Mouse (Mus musculus): Measurements from ENCODE around the gene Arl11.

Gene Arl11

DNA sequence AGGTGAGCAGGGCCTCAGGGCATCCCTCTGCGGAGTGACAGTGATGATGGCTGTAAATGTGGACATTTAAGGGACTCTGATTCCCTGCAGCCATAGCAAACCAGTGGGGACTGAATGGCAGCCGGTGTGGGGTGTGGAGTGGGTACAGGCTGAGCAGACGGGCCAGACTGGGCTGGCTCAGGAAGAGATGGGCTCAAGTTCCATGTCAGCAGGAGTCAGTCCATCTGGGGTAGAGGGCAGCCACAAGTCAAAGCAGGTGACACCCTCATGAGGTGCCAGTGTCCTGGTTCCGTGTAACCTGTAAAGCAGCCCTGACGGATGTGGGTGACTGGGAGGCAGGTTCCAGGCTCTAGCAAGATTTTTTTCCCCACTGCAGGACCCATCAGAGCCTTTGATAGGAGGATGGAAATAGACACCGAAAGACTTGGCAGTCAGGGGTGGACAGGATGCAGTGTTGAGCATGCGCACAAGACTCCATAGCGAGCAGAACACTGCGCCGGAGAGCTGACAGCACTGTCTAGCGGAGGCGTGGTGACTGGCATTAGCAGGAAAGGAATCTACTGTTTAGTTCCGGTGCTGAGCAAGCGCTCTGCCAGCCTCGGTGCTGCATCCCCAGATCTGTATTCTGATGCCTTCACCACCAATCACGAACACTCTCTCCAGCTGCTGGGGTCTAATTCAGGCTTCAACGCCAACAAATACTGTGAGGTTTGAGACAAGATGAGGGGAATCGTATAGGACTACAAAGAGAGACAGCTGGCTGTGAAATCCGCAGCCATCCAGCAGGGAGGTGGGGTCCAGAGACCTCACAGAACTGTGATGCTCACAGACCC lies 18.3 kb downstream of the Arl11 start:
- peak; percentile 23 for DNase-seq (ENCODE audit: low read depth, low spot score)

GRCm38 (mm10) chr14:61330591-61330990 lies 21.0 kb downstream of the Arl11 start:
- no peak for DNase-seq (ENCODE audit: low read depth, low spot score)

DNA sequence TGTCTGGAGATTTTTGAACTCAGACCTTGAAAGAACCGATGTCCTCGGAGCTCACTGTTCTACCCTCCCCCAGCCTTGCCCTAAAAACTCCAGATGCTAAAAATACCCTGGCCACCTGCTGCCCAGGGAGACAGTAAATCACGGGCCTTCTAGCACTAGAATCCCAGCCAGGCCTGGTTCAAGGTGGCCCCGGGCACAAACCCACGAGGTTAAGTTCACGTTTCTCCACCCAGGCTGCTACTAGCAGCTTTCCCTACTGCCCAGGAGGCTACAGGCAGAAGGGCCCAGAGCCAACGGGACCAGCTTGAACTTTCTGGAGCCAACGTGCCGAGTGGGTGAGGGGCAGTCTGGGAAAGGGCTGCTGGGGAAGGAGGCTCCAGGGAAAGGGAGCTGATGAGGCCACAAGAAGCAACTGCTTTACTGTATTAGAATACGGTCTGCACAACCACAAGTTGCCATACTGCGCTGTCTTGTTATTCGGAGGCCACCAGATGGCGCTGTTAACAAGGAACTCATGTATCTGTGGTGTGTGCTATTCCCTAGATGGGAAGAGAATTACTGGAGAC lies 21.5 kb downstream of the Arl11 start:
- DNase-seq (ENCODE audit: low read depth, low spot score): peak; percentile 89

GRCm38 (mm10) chr14:61339381-61339780 lies 29.8 kb downstream of the Arl11 start:
- no peak for DNase-seq (ENCODE audit: low read depth, low spot score)

DNA sequence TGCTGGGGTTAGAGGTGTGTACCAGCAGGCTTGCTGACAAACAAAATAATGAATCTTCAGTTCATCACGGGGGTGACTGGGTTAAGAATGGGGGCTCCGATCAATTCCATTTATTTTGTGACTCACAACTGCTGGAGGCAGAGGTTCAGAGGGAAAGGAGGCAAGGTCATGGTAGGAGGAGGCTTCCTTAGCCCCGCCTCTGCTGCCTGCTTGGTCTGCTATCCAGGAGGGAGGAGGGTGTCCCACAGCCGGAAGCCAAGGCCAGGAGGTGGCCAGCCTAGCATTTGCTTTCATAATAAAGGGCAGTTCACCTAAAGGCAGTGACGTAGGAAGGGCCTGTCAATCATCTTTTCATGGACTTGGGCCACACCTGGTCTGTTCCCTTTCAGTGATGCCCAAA lies 35.0 kb downstream of the Arl11 start:
- no peak for DNase-seq (ENCODE audit: low read depth, low spot score)

DNA sequence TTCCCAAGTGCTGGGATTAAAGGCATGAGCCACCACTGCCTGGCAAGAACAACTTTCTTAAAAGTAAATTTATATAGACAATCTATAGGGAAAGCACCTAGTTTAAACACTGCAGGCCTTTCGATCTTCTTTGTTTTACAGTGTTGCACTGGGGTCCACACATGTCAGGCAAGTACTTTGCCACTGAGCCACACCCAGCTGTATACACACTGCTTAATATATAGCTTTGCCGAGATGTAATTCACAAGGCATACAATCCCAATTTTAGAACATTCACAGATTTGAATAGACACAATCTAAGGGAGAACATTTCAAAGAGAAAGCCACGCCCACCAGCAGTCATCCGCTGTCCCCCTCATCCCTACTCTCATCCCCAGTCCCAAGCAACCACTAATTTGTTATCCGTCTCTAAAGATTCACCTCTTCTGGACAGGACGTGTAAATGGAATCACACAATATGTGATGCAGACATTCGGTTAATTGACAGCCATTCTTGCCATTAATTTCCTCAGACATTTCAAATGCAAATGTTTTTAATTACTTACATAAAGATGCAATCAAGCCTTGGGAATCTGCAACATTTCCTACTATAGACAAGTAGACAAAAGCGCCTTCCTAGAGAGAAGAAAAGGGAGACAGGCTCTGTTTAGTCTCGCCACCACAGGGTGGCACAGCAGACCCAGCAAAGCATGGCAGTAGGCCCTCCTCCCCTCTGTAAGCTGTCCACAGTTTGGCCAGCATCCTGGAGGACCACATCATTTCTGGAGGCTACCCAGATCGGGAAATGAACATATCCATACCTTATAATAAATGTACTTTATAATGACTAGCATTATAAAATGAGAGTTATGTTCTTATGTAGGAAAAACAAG lies 37.5 kb downstream of the Arl11 start:
- DNase-seq (ENCODE audit: low read depth, low spot score): no peak

GRCm38 (mm10) chr14:61349876-61350275 lies 40.3 kb downstream of the Arl11 start:
- DNase-seq (ENCODE audit: low read depth, low spot score): no peak

- no peak for DNase-seq (ENCODE audit: low read depth, low spot score)
Measured at GRCm38 (mm10) chr14:61350808-61351207, 41.3 kb downstream of the Arl11 start.

- DNase-seq (ENCODE audit: low read depth, low spot score): no peak
Measured at GRCm38 (mm10) chr14:61354251-61355235, 45.0 kb downstream of the Arl11 start.

DNA sequence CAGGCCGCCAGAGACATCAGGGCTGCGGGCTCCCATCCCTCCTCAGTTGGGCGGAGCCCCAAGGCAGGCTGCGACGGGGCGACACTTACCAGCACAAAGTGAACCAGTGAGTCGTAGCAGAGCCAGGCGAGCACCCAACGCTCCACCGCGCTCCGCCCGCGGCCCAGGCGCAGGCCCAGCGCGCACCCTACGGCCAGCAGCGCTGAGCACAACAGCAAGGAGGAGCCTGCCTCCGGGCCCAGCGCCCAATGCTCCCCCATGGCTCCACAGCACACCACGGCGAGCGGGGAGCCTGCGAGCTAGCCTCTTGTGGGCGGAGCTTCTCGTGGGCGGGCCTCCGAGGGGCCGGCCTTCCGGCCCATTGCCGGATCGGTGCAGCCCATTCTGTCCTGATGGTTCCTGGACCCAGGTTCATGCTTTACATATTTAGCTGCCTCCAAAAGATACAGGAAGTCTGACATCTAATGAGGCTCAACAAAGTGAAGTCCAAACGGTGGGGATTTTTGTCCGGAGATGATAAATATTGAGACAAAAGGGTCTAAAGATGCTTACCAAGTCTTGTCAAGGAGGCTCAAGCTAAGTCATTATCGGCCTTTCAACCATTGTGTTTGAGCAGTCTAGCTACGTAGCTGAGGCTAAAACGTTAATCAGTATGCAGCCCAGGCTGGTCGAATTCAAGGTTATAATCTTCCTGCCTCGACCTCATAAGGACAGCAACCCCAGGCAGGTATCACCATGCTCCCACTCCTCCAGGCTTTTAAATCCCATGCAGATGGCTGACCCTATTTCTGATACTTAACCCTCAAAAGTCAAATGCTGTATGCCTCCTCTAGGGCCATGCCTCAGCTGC lies 50.8 kb downstream of the Arl11 start, which contains the start of gene Ebpl:
TSS of gene Ebpl (minus strand) at position 309 of the 850 bp plus-strand sequence.
- DNase-seq (ENCODE audit: low read depth, low spot score): peak; percentile 75

DNA sequence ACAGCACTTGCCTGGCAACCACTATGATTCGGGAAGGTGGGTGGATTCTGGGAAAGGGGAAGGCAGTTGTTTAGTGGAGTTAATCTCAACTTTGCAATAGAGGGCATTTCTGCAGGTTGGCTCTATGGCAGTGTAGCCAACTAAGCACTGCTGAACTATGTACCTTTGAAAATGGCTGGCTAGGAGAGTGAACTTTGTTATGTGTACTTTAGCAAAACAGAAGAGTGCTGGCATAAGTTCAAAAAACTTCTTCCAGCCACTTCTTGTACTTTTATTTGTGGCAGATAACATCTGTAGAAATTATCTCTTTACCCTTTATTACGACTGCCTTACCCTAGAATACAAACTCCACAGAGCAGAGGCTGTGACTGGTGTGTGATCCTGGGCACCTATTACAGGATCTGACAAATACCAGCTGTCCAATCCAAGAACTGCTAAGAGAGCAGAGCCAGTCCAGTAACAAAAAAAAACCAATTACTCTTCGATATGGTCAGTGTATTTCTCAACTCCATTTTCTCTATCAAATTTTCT lies 51.5 kb downstream of the Arl11 start:
- DNase-seq (ENCODE audit: low read depth, low spot score): no peak
